8 mouse cellular contexts compared by ENCODE assay signal in genomic region chr8:92847299-92847698, GRCm38 (mm10). TPM values are rescaled to one million over a fixed set of nuclear protein-coding genes. Genes with fewer than 3 reads are reported as not detected.
DNase-seq lines count a peak whose midpoint lies in the region; ATAC-seq and TF ChIP-seq lines count a peak whose summit lies in the region.

No protein-coding gene starts in this region.

- TF ChIP-seq POLR2A in myocyte (IDR thresholded peaks at IDR 0.05; ENCODE audit: insufficient read length, low read depth): no peak

- H3K27me3 ChIP-seq in midbrain, embryonic 12.5 days: no peaks in the 10 kb centered on the region
- no peaks in the 10 kb centered on the region for H3K27me3 ChIP-seq in midbrain, embryonic 11.5 days (ENCODE audit: control insufficient read depth, insufficient read depth, low read length)
- no peaks in the 10 kb centered on the region for H3K27me3 ChIP-seq in forebrain, embryonic 16.5 days (replicated peaks; ENCODE audit: control insufficient read depth, insufficient read depth, low read length)
- H3K27me3 ChIP-seq in kidney, postnatal 0 days (ENCODE audit: insufficient read depth, low read length): no peaks in the 10 kb centered on the region
- no peaks in the 10 kb centered on the region for H3K27me3 ChIP-seq in myocyte (ENCODE audit: control insufficient read depth, insufficient read depth, insufficient read length)

- H3K4me2 ChIP-seq in midbrain, embryonic 12.5 days (replicated peaks): no peak overlapping the region
- no peak overlapping the region for H3K4me2 ChIP-seq in midbrain, embryonic 11.5 days
- no peak overlapping the region for H3K4me2 ChIP-seq in forebrain, embryonic 16.5 days (ENCODE audit: low read length)
- H3K4me2 ChIP-seq in kidney, postnatal 0 days (ENCODE audit: low read length): peak overlapping the region; percentile 27
- H3K4me2 ChIP-seq in myocyte (ENCODE audit: low read depth): peak overlapping the region; percentile 63

- no peaks in the 10 kb centered on the region for H3K36me3 ChIP-seq in midbrain, embryonic 12.5 days
- no peaks in the 10 kb centered on the region; the same call in 1 of the 2 replicates for H3K36me3 ChIP-seq in midbrain, embryonic 11.5 days (ENCODE audit: control insufficient read depth, insufficient read depth, low read length)
- H3K36me3 ChIP-seq in forebrain, embryonic 16.5 days (ENCODE audit: control insufficient read depth, insufficient read depth): no peaks in the 10 kb centered on the region
- H3K36me3 ChIP-seq in kidney, postnatal 0 days (ENCODE audit: insufficient read depth, low read length): no peaks in the 10 kb centered on the region
- no peaks in the 10 kb centered on the region for H3K36me3 ChIP-seq in myocyte (ENCODE audit: control insufficient read depth, insufficient read depth)

- H3K4me3 ChIP-seq in midbrain, embryonic 12.5 days: no peak overlapping the region
- no peak overlapping the region for H3K4me3 ChIP-seq in midbrain, embryonic 11.5 days (ENCODE audit: low read depth, low read length)
- no peak overlapping the region for H3K4me3 ChIP-seq in forebrain, embryonic 16.5 days (replicated peaks; ENCODE audit: low read length)
- no peak overlapping the region for H3K4me3 ChIP-seq in kidney, postnatal 0 days (replicated peaks; ENCODE audit: low read depth, low read length)
- no peak overlapping the region for H3K4me3 ChIP-seq in myocyte

- no peak overlapping the region for H3ac ChIP-seq in myocyte (ENCODE audit: control insufficient read depth, insufficient read length)

- H3K79me2 ChIP-seq in myocyte (ENCODE audit: control insufficient read depth, insufficient read depth): no peaks in the 10 kb centered on the region

- H3K27ac ChIP-seq in midbrain, embryonic 12.5 days (replicated peaks): peak overlapping the region; percentile 21; the same call in 1 of the 2 replicates
- H3K27ac ChIP-seq in midbrain, embryonic 11.5 days (ENCODE audit: low read depth, low read length): no peak overlapping the region
- H3K27ac ChIP-seq in forebrain, embryonic 16.5 days (ENCODE audit: low read length): no peak overlapping the region
- peak overlapping the region; percentile 67 for H3K27ac ChIP-seq in kidney, postnatal 0 days

- no peak for DNase-seq in midbrain, embryonic 11.5 days (ENCODE audit: low spot score, missing footprints)
- peak; percentile 88 for DNase-seq in kidney, postnatal 0 days (ENCODE audit: low spot score)
- DNase-seq in adipocyte (ENCODE audit: low spot score): no peak

- no peak overlapping the region for H3K9ac ChIP-seq in midbrain, embryonic 12.5 days (replicated peaks)
- no peak overlapping the region; the same call in 1 of the 2 replicates for H3K9ac ChIP-seq in midbrain, embryonic 11.5 days (ENCODE audit: low read length)
- H3K9ac ChIP-seq in forebrain, embryonic 16.5 days (replicated peaks; ENCODE audit: low read depth, low read length): no peak overlapping the region
- no peak overlapping the region for H3K9ac ChIP-seq in kidney, postnatal 0 days (ENCODE audit: low read depth, low read length)

- 44% methylated on average over 9 of the region's 9 CpGs for WGBS in midbrain, embryonic 12.5 days
- 42% methylated on average over 9 of the region's 9 CpGs for WGBS in midbrain, embryonic 11.5 days
- WGBS in forebrain, embryonic 16.5 days: 31% methylated on average over 9 of the region's 9 CpGs
- 5% methylated on average over 9 of the region's 9 CpGs for WGBS in kidney, postnatal 0 days

- peaks cover 16% of the 10 kb centered on the region for H3K4me1 ChIP-seq in midbrain, embryonic 12.5 days
- no peaks in the 10 kb centered on the region for H3K4me1 ChIP-seq in midbrain, embryonic 11.5 days (ENCODE audit: control insufficient read depth, insufficient read depth, low read length)
- peaks cover 12% of the 10 kb centered on the region for H3K4me1 ChIP-seq in forebrain, embryonic 16.5 days (replicated peaks; ENCODE audit: control insufficient read depth, insufficient read depth, low read length)
- H3K4me1 ChIP-seq in kidney, postnatal 0 days (replicated peaks; ENCODE audit: insufficient read depth, low read length): peaks cover 9% of the 10 kb centered on the region; the same call in 1 of the 2 replicates

- no peak for TF ChIP-seq CTCF in kidney, postnatal 0 days (IDR thresholded peaks at IDR 0.05; ENCODE audit: low read depth)

- no peaks in the 10 kb centered on the region for H3K9me3 ChIP-seq in midbrain, embryonic 12.5 days
- H3K9me3 ChIP-seq in midbrain, embryonic 11.5 days (ENCODE audit: control insufficient read depth, low read length): no peaks in the 10 kb centered on the region
- H3K9me3 ChIP-seq in forebrain, embryonic 16.5 days (ENCODE audit: control insufficient read depth, low read length): no peaks in the 10 kb centered on the region
- H3K9me3 ChIP-seq in kidney, postnatal 0 days (replicated peaks; ENCODE audit: low read length): no peaks in the 10 kb centered on the region

- ATAC-seq in midbrain, embryonic 12.5 days (ENCODE audit: low FRiP score, low read depth): no peak
- ATAC-seq in midbrain, embryonic 11.5 days (ENCODE audit: low FRiP score): no peak
- 0 out of 2 replicates have a peak, but pooled peaks have one; percentile 21 for ATAC-seq in forebrain, embryonic 16.5 days
- ATAC-seq in kidney, postnatal 0 days (replicated peaks; ENCODE audit: low FRiP score, low read depth): peak; percentile 66
- no peak for ATAC-seq in CD4-positive, CD25-positive, alpha-beta regulatory T cell, adult 4 months
- no peak for ATAC-seq in activated CD4-positive, CD25-positive, alpha-beta regulatory T cell, adult 4 months

TF ChIP-seq in myocyte, 11 proteins besides CTCF, POLR2A, EP300 and RAD21:
- no peak for TF ChIP-seq USF1 (IDR thresholded peaks at IDR 0.05; ENCODE audit: low read depth)
- no peak for TF ChIP-seq REST (IDR thresholded peaks at IDR 0.05; ENCODE audit: insufficient read depth, insufficient read length)
- TF ChIP-seq TCF12 (IDR thresholded peaks at IDR 0.05; ENCODE audit: insufficient read depth, poor library complexity, severe bottlenecking): no peak
- no peak for TF ChIP-seq MYOD1 (IDR thresholded peaks at IDR 0.05; ENCODE audit: control insufficient read depth in 1 of 3, insufficient read length in 2 of 3, low read depth in 2 of 3)
- no peak for TF ChIP-seq CEBPB (IDR thresholded peaks at IDR 0.05; ENCODE audit: insufficient read depth, poor library complexity, severe bottlenecking)
- TF ChIP-seq SRF (IDR thresholded peaks at IDR 0.05; ENCODE audit: control insufficient read depth, insufficient read length, low read depth): no peak
- no peak for TF ChIP-seq TCF3 (IDR thresholded peaks at IDR 0.05; ENCODE audit: insufficient read length, low read depth)
- no peak for TF ChIP-seq MAX (IDR thresholded peaks at IDR 0.05; ENCODE audit: low read depth)
- no peak for TF ChIP-seq POLR2AphosphoS2 (IDR thresholded peaks at IDR 0.05; ENCODE audit: insufficient read length, low read depth)
- no peak for TF ChIP-seq E2F4 (IDR thresholded peaks at IDR 0.05; ENCODE audit: insufficient read depth)
- no peak for TF ChIP-seq MYOG (IDR thresholded peaks at IDR 0.05; ENCODE audit: control insufficient read depth in 1 of 3, insufficient read depth in 1 of 3, insufficient read length in 2 of 3, low read depth in 2 of 3)

RNA-seq across cellular contexts. Expression of gene Lpcat2, which starts 7.8 kb away (rescaled TPM):
- polyA plus RNA-seq in midbrain, embryonic 12.5 days (2016; fragmentation: Nextera tagmentation; extraction: Ambion mirVana): 3.5 and 5.9 TPM in 2 replicates
- 2.7 and 2.8 TPM in 2 replicates for polyA plus RNA-seq in midbrain, embryonic 11.5 days (2014; fragmentation: Nextera tagmentation; extraction: Ambion mirVana)
- 5.5 and 7.3 TPM in 2 replicates for polyA plus RNA-seq in forebrain, embryonic 16.5 days (2015; fragmentation: Nextera tagmentation; extraction: Ambion mirVana)
- 9.2 and 9.3 TPM in 2 replicates for polyA plus RNA-seq in kidney, postnatal 0 days (2015; fragmentation: Nextera tagmentation; extraction: Ambion mirVana)
- polyA plus RNA-seq in myocyte (2012; fragmentation: generic; extraction: Trizol): 0.08 TPM
- polyA plus RNA-seq in CD4-positive, CD25-positive, alpha-beta regulatory T cell, adult 4 months (2017; shearing (Covaris generic)): under 1 TPM in 1 of 2 experiments, not detected in 1; 0.22 TPM
- under 1 TPM in 1 of 2 experiments, not detected in 1; 0.82 TPM for polyA plus RNA-seq in activated CD4-positive, CD25-positive, alpha-beta regulatory T cell, adult 4 months (2017; shearing (Covaris generic))

RNA-seq across cellular contexts. Expression of gene Mmp2, which starts 20.2 kb away (rescaled TPM):
- polyA plus RNA-seq in midbrain, embryonic 12.5 days (2016; fragmentation: Nextera tagmentation; extraction: Ambion mirVana): 45.6 and 63.9 TPM in 2 replicates
- polyA plus RNA-seq in midbrain, embryonic 11.5 days (2014; fragmentation: Nextera tagmentation; extraction: Ambion mirVana): 51.3 and 62.1 TPM in 2 replicates
- 10.3 and 16.8 TPM in 2 replicates for polyA plus RNA-seq in forebrain, embryonic 16.5 days (2015; fragmentation: Nextera tagmentation; extraction: Ambion mirVana)
- 126 and 136 TPM in 2 replicates for polyA plus RNA-seq in kidney, postnatal 0 days (2015; fragmentation: Nextera tagmentation; extraction: Ambion mirVana)
- 78.8 TPM for polyA plus RNA-seq in myocyte (2012; fragmentation: generic; extraction: Trizol)
- polyA plus RNA-seq in CD4-positive, CD25-positive, alpha-beta regulatory T cell, adult 4 months (2017; shearing (Covaris generic)): not detected
- polyA plus RNA-seq in activated CD4-positive, CD25-positive, alpha-beta regulatory T cell, adult 4 months (2017; shearing (Covaris generic)): under 1 TPM in 1 of 2 experiments, not detected in 1; 0.19 TPM

RNA-seq across cellular contexts. Expression of gene Capns2, which starts 53.9 kb away (rescaled TPM):
- 0.18 TPM in 1 of 2 replicates, not detected in the other for polyA plus RNA-seq in midbrain, embryonic 12.5 days (2016; fragmentation: Nextera tagmentation; extraction: Ambion mirVana)
- polyA plus RNA-seq in midbrain, embryonic 11.5 days (2014; fragmentation: Nextera tagmentation; extraction: Ambion mirVana): 0.18 TPM in 1 of 2 replicates, not detected in the other
- 0.25 TPM in 1 of 2 replicates, not detected in the other for polyA plus RNA-seq in forebrain, embryonic 16.5 days (2015; fragmentation: Nextera tagmentation; extraction: Ambion mirVana)
- polyA plus RNA-seq in kidney, postnatal 0 days (2015; fragmentation: Nextera tagmentation; extraction: Ambion mirVana): 0.14 TPM in 1 of 2 replicates, not detected in the other
- 0.04 TPM for polyA plus RNA-seq in myocyte (2012; fragmentation: generic; extraction: Trizol)
- not detected for polyA plus RNA-seq in CD4-positive, CD25-positive, alpha-beta regulatory T cell, adult 4 months (2017; shearing (Covaris generic))
- polyA plus RNA-seq in activated CD4-positive, CD25-positive, alpha-beta regulatory T cell, adult 4 months (2017; shearing (Covaris generic)): not detected

Comparison
In these comparisons a context has a peak if more than half of its experiments do, and no peak if none do; other contexts are left out.
1. H3K27ac ChIP-seq: peak in midbrain, embryonic 12.5 days (single experiment) and kidney, postnatal 0 days (single experiment); none in midbrain, embryonic 11.5 days (single experiment) and forebrain, embryonic 16.5 days (single experiment).
2. ATAC-seq: peak in forebrain, embryonic 16.5 days (single experiment) and kidney, postnatal 0 days (single experiment); none in midbrain, embryonic 12.5 days (single experiment), midbrain, embryonic 11.5 days (single experiment), CD4-positive, CD25-positive, alpha-beta regulatory T cell, adult 4 months (single experiment) and activated CD4-positive, CD25-positive, alpha-beta regulatory T cell, adult 4 months (single experiment).
3. H3K4me2 ChIP-seq: peak in kidney, postnatal 0 days (single experiment) and myocyte (single experiment); none in midbrain, embryonic 12.5 days (single experiment), midbrain, embryonic 11.5 days (single experiment) and forebrain, embryonic 16.5 days (single experiment).